Mouse (Mus musculus): Measurements from ENCODE around the gene H1foo.

The H1foo gene

DNA sequence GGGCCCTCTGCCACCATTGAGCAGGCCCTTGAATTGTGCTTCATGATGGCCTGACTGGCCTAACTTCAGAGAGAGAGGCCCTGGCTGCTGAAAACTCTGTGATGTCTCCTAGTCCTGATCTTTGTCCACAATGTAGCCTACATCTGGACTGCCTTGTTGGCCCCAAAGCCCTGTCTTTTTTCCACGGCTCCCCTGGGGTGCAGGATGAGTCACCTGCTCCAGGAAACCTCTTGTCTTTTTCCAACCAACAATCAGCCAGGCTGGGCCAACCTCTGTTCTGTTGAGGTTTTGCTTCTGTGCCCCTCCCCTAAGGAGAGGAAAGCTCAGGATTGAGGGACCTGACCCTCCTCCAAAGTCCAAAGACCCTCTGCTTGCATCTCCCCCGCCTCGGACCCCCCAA lies 17.0 kb downstream of the H1foo start:
- peak; percentile 83 for DNase-seq (ENCODE audit: low read depth, low spot score)

GRCm38 (mm10) chr6:115962439-115963085 lies 17.8 kb downstream of the H1foo start:
- no peak for DNase-seq (ENCODE audit: low read depth, low spot score)

DNA sequence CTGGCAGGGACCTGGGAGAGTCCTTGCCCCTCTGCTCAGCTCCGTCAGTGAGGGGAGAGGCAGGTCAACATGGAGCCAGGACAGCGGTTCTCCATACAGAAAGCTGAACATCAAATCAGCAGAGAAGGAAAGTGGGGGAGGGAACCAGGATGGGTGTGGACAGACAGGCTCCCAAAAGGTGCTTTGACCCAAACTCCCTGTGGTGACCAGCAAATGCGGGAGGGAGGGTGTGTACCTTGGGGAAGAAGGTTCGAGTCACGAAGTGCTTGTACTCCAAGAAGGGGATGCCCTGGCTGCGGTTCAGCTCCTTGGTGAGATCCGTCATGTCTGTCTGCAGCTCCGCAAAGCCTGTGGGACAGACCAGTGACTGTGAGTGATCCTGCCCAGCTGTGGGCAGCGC lies 18.9 kb downstream of the H1foo start:
- DNase-seq (ENCODE audit: low read depth, low spot score): no peak

GRCm38 (mm10) chr6:115966227-115966966 lies 21.7 kb downstream of the H1foo start:
- no peak for DNase-seq (ENCODE audit: low read depth, low spot score)

DNA sequence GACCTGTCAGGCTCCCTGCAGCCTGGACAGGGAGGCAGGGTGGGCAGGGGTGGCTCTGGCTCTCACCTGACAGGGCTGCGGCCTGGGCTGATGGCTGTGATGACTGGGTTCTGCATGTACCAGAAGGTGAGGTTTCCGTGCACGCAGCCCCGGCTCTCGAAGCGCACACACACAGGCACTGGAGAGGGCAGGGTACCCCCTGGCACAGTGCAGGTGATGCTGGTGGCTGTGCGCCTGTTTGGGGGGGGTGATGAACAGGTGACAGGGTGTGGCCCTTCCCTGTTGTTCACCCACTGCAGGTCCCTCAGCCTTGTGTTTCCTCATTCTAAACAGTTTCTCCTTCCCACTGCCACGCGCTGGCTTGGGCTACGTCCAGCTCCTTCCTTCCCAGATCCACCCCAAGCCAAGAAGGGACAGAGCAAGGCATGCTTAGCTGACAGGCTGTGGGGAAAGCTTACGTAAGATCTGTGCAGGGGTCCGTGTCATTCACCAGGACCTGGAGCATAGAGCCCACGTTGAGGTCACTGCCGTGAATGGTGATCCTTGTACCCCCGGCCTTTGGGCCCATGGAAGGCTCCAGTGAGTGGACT lies 22.6 kb downstream of the H1foo start:
- DNase-seq (ENCODE audit: low read depth, low spot score): no peak

DNA sequence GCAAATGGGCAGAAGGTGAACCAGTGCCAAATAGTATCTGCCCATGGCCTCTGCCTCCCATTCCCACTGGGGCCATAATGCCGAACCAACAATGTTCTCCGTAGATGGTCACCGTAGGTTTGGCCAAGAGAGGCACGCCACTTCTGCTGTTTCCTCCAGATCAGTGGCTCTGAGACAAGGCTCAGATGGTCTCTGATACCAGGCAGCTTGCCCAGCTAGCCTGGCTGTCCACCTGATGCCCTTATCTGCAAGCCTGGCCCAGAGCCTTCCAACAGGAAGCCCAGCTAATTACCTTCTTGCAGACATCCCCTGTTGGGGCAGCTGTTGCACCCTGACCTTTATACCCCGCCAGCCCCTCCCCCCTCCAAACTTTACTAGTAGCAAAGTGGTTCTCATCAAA lies 23.3 kb downstream of the H1foo start:
- DNase-seq (ENCODE audit: low read depth, low spot score): no peak

GRCm38 (mm10) chr6:115968700-115969099 lies 24.0 kb downstream of the H1foo start:
- DNase-seq (ENCODE audit: low read depth, low spot score): no peak

- no peak for DNase-seq (ENCODE audit: low read depth, low spot score)
These were observed 24.4 kb downstream of the H1foo start for GRCm38 (mm10) chr6:115969103-115969502.

- no peak for DNase-seq (ENCODE audit: low read depth, low spot score)
These were observed 25.2 kb downstream of the H1foo start for GRCm38 (mm10) chr6:115969952-115970351.

DNA sequence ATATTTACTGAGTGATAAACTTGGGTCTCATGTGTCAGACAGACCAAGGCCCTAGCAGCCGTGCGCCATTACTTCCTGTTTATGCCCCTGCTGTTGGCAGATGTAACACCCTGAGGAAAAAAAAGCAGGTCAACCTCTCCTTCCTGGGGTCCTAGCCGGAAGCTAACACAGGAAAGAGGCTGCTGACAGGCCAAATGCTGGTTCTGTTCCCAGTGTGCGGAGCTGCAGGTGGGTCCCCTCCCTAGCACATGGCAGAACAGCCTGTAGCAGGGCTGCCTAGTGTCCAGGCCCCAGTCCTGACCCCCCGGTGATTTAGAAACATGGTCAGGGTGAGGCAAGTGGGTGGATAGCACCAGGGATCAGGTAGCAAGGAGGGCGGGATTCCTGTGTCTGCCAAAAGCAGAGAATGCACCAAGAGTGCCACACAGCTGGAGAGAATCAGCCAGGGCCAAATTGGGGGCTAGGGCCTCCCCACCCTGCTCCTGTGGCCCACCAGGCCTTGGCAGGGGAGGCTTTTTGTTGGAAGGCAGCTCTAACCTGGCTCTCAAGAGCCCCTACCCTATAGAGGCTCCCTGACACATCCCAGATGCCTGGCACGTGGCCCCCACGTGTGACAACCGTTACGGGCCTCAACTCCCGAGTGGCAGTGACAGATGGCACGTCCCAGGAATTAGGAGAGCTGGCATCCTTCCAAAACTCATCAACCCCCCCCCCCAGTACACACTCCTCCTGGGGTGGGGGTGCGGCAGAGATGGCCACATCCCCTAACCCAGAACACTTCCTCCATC lies 26.7 kb downstream of the H1foo start:
- no peak for DNase-seq (ENCODE audit: low read depth, low spot score)

DNA sequence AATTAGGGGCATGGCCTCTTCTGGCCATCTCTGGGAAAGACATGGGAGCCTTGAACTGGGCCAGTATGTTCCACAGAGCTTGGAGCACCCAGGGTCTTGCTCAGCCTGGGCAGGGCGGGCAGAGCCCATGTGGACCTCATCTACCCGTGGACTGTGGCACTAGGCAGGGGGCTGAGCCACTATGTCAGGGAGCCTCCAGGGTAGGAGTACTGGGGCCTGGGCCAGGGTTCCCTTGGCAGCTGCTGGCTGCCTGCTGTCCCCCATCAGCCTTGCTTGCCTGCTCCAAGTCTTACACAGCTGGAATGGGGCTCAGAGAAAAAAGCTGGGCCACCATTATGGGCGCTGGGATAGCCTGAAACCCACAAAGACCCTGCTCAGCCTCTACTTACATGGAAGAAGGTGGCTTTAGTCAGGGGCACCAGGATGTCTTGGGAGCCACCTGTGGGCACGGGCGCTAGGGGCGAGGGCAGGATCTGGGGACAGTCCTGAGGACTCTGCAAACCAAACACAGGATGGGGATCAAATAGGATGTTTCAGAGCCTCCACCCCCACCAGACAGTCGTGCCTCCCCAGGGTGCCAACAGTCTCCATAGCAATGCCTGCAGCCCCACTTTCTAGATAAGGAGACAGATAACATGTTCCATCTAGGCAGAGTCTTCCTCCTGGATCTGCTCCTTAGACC lies 27.5 kb downstream of the H1foo start:
- no peak for DNase-seq (ENCODE audit: low read depth, low spot score)

DNA sequence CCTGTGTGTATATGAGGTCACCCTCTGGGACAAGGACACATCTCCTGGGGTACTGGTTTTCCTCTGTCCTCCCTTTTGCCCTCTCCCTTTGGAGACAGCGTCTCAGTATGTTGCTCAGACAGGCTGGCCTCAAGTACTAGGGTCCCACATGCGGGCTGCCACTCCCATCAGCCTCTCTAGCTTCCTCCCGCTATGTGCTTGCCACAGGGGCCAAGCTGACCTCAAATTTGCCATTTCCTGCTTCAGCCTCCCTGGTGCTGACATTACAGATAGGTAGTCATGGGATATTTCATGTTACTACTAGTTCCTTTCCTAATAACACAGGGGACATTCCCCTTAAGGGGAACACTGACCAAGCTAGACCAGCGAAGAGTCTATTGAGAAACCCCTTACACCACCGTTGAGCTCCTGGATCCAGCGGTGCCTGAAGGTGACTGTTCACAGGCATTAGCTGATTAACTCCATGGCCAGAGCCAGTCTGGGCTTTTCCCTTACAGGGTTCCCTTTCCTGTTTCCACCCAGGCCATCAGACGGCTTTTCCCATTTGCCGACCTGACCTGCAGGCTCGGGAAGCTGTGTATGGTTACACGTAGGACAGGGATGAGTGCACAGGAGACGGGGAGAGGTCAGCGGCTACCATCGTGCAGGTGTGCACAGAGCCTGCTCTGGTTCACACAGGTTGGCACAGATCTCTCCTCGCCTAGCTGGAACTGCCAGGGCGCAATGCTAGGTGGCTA lies 28.6 kb downstream of the H1foo start:
- no peak for DNase-seq (ENCODE audit: low read depth, low spot score)

- peak; percentile 33 for DNase-seq (ENCODE audit: low read depth, low spot score)
These were observed 29.3 kb downstream of the H1foo start for GRCm38 (mm10) chr6:115973881-115974662.

DNA sequence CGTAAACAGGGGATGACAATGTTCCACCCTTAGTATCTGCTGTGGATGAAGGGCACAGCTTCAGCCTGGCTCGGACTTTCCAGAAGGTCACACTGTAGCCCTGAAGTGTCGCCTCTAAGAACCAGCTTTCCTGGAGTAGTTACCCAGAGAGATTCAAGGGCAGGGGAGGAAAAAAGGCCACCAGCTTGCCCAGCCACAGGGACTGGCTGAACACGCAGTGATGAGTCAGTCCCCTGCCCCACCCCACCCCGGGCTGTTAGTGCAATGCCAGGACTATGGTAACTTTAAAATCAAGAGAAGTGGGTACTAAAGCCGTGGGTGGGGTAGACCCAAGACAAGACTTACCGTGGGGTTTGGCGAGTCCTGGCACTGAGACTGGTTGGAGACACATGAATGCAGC lies 30.9 kb downstream of the H1foo start:
- DNase-seq (ENCODE audit: low read depth, low spot score): peak; percentile 55

- no peak for DNase-seq (ENCODE audit: low read depth, low spot score)
These were observed 33.1 kb downstream of the H1foo start for GRCm38 (mm10) chr6:115977810-115978209.

- no peak for DNase-seq (ENCODE audit: low read depth, low spot score)
These were observed 33.9 kb downstream of the H1foo start for GRCm38 (mm10) chr6:115978596-115978995.

DNA sequence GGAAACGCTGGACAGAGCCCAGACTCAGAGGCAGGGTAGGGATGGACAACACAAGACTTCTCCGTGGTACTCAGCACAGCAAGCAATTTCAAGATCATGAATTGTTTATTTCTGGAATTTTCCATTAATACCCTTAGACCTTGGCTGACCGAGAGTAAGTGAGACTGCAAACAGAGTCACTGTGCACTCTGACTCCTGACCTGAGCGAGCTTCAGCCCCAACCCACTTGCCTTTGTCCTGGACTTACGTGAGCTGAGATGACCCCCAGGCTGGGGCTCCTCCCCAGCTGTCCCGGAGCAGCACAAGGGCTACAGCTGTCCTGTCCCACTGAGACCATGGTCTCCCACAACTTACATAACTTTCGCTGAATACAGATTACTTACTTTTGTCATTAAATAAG lies 38.2 kb downstream of the H1foo start:
- DNase-seq (ENCODE audit: low read depth, low spot score): no peak

GRCm38 (mm10) chr6:115983306-115984038 lies 38.7 kb downstream of the H1foo start:
- no peak for DNase-seq (ENCODE audit: low read depth, low spot score)

DNA sequence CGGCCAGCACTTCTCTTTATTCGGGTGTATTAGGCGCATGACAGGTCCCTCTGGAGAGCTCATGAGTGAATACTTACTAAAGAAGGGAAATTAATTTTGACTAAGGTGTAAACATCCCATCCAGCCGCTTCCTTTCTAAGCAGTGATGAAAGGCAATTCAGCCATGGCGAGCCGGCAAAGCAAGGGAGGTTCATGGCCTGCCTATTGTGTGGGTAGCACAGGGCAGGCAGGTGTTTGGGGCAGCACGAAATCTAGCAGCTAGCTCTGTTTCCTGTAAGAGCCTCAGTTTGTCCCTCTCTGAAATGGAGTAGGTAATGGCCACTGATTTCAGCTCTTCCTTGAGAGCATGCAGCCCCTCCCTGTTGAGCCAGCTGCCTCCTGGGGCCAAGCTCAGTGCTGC lies 39.8 kb downstream of the H1foo start:
- DNase-seq (ENCODE audit: low read depth, low spot score): no peak
